Mouse (Mus musculus) liver, embryonic 15.5 days (tissue): ENCODE measurements around the gene Lax1. TPM values are rescaled to one million over a fixed set of nuclear protein-coding genes. Genes with fewer than 3 reads are reported as not detected.
"Not testable (repeated sequence)": the region's sequence is repeated elsewhere in the genome, so short reads cannot be mapped to it uniquely, and the experiment has no call there.

Experiments
- ATAC-seq: fragments of 200-750 bp; cut with Nextera tagmentation; 2 replicates; pipeline ENCODE4 v1.8.0; 2017; ENCODE audit warnings: moderate number of reproducible peaks, mild to moderate bottlenecking, moderate library complexity; ENCODE audit not compliant: insufficient read depth
- H3K27ac ChIP-seq: fragments of 300-500 bp; sonication (generic); replicated peaks from 2 replicates; pipeline ENCODE4 v1.5.1; 2015; ENCODE audit warnings: mild to moderate bottlenecking, inconsistent platforms
- H3K27me3 ChIP-seq: fragments of 300-500 bp; sonication (generic); 2 replicates; pipeline ENCODE4 v1.6.1; 2015; ENCODE audit warnings: mild to moderate bottlenecking, inconsistent platforms
- H3K36me3 ChIP-seq: fragments of 300-500 bp; sonication (generic); replicated peaks from 2 replicates; pipeline ENCODE4 v1.6.1; 2015; ENCODE audit warnings: moderate library complexity, mild to moderate bottlenecking, inconsistent platforms
- H3K4me1 ChIP-seq: fragments of 300-500 bp; sonication (generic); replicated peaks from 2 replicates; pipeline ENCODE4 v1.6.1; 2015; ENCODE audit warnings: inconsistent platforms
- H3K4me2 ChIP-seq: fragments of 300-500 bp; sonication (generic); 2 replicates; pipeline ENCODE4 v1.6.1; 2015; ENCODE audit warnings: moderate library complexity, mild to moderate bottlenecking, inconsistent platforms
- H3K4me3 ChIP-seq: fragments of 300-500 bp; sonication (generic); replicated peaks from 2 replicates; pipeline ENCODE4 v1.5.1; 2015; ENCODE audit warnings: mild to moderate bottlenecking, inconsistent platforms
- H3K9ac ChIP-seq: fragments of 300-500 bp; sonication (generic); 2 replicates; pipeline ENCODE4 v1.6.1; 2015; ENCODE audit warnings: moderate library complexity, mild to moderate bottlenecking, inconsistent platforms
- H3K9me3 ChIP-seq: fragments of 300-500 bp; sonication (generic); replicated peaks from 2 replicates; pipeline ENCODE4 v1.6.1; 2016; ENCODE audit warnings: inconsistent platforms
- WGBS: fragments of 180-500 bp; shearing (Covaris S2); methylation state at CpG from one replicate; pipeline ENCODE4 v1.1.7; 2015; ENCODE audit warnings: mixed read lengths; ENCODE audit not compliant: insufficient replicate concordance; 5-methylcytosine and 5-hydroxymethylcytosine counted together
- polyA plus RNA-seq: library from polyadenylated mRNA; unstranded; fragments of >200 nt; fragmentation: Nextera tagmentation; extraction: Ambion mirVana; gene quantifications from 2 replicates; pipeline ENCODE4 v1.2.1, GENCODE M21; 2015

Lax1 gene
- polyA plus RNA-seq, 1 experiment from 2014 or later: 0.58 TPM

DNA sequence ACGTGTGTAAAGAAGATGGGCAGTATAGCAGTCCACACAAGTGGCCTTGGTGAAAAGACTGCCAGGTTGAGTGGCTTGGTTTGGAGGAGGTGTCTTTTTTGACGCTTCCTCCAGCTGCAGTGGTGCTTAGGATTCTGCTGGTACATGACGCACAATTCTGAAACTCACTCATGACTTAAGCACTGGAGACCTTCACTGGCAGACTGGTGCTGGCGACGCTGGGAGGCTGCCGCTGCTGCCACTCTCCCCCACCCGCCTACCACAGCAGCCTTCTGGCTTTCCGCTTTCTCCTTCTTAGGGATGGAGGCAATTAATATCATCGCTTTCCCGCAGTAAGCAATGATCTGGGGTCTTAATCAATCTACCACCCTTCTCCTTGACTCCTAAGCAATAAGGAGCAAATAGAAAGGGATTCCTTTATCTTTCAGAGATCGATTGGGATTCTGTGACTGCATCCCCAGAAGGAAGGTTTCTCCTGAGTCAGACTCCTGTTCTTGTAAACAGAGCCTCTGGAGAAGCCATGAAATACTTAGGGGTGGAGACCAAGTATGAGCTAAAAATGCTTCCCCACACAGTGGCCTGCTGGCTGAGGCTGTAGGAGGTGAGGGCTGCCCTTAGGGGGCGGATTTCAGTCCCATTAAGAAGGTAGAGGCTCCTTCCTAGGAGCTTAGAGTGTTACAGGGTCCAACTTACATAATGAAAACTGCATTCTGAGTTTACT is 22.5 kb upstream of the Lax1 start:
- H3K4me3 ChIP-seq: no peak overlapping the region
- 0 out of 2 replicates have a peak overlapping the region, but pooled peaks have one; percentile 3 for H3K4me2 ChIP-seq
- H3K9ac ChIP-seq: no peak overlapping the region; the same call in 1 of the 2 replicates
- no peaks in the 10 kb centered on the region for H3K9me3 ChIP-seq
- 81% methylated on average over 12 of the region's 12 CpGs for WGBS
- peak overlapping the region; percentile 73 for H3K27ac ChIP-seq
- H3K27me3 ChIP-seq: no peaks in the 10 kb centered on the region
- H3K4me1 ChIP-seq: peaks cover 29% of the 10 kb centered on the region
- H3K36me3 ChIP-seq: peaks cover 100% of the 10 kb centered on the region
- no peak; the same call in 1 of the 2 replicates for ATAC-seq

DNA sequence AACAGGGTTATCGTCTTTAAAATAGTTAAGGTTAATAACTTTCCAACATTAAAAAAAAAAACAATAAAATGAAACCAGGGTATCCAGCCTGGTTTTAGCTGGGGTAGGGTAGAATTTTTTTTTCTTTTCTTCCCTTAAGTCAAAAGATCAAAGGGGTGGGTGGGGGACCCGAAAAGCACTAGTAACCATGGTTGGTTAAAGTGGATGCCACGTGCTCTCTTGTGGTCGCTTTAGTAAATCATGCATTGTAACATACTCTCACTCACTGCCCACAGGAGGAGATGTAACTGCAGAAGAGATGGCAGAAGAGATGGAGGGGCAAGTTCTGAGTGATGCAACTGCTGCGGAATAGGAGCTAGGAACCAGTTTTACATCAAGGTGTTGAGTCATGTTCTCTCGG is 21.5 kb upstream of the Lax1 start:
- no peak overlapping the region for H3K4me3 ChIP-seq

DNA sequence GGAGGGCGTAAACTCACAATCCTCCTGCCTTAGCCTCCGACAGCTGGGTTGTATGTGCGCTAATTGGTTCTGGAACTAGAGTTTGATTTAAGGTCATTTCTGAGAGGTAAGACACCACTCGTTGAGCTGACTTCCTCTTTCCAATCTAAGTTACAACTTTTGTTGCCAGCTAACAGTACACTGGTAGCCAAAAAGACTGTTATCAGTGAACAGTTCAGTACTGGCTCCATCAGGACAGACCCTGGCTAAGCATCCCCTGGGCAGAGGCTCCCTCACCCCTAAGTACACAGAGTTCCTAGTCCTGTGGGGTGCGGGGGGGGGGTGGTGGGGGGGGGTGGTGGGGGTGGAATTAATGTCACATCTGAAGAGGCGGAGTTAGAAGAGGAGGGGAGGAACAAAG is 21.0 kb upstream of the Lax1 start:
- H3K9me3 ChIP-seq: no peaks in the 10 kb centered on the region
- WGBS: 62% methylated on average over 6 of the region's 6 CpGs
- H3K27ac ChIP-seq: no peak overlapping the region; the same call in 1 of the 2 replicates
- ATAC-seq: no peak
- H3K4me3 ChIP-seq: no peak overlapping the region
- no peak overlapping the region for H3K4me2 ChIP-seq
- H3K36me3 ChIP-seq: peaks cover 100% of the 10 kb centered on the region
- H3K4me1 ChIP-seq: peaks cover 33% of the 10 kb centered on the region
- H3K9ac ChIP-seq: no peak overlapping the region
- no peaks in the 10 kb centered on the region for H3K27me3 ChIP-seq

More for the DNA sequence above, 21.5 kb upstream of the Lax1 start:
- Histone ChIP-seq H3K4me1 (peaks cover 33% of the 10 kb centered on the region), H3K36me3 (peaks cover 100% of the 10 kb centered on the region), H3K27ac (no peak overlapping the region), H3K9me3 (no peaks in the 10 kb centered on the region), H3K9ac (no peak overlapping the region), H3K4me2 (no peak overlapping the region), H3K27me3 (no peaks in the 10 kb centered on the region)
- WGBS: 77% methylated on average over 6 of the region's 6 CpGs
- no peak for ATAC-seq

DNA sequence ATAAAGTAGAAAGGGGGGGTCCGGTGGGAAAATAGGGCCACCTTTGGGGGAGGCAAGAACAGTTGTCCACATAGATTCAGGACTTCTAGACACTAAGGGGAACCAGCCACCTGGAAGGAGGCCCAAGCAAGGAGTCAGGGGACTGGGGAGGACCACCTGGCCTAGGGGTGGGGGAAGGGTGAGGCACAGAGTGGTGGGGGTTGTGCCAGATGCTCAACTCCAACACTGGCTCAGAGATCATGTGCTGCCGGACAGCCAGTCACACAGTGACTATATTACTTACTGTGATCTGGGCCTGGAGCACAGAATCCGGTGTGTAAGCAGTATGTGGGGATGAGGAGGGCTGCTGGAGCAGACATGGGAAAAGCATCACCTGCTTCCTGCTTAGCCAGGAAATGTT is 19.4 kb upstream of the Lax1 start:
- WGBS: 91% methylated on average over 3 of the region's 3 CpGs
- Histone ChIP-seq H3K9me3 (no peaks in the 10 kb centered on the region), H3K4me3 (no peak overlapping the region), H3K9ac (no peak overlapping the region), H3K4me2 (no peak overlapping the region), H3K4me1 (peaks cover 32% of the 10 kb centered on the region), H3K36me3 (peaks cover 100% of the 10 kb centered on the region), H3K27ac (no peak overlapping the region), H3K27me3 (no peaks in the 10 kb centered on the region)
- ATAC-seq: no peak

DNA sequence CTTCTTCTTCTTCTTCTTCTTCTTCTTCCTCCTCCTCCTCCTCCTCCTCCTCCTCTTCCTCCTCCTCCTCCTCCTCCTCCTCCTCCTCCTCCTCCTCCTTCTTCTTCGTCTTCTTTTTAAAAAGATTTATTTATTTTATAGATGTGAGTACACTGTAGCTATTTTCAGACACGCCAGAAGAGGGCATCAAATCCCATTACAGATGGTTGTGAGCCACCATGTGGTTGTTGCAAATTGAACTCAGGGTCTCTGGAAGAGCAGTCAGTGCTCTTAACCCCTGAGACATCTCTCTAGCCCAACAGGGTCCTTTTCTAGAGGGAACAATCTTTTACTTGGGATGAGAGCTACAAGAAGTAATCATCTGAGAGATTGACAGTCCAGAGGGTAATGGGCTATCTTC is 11.9 kb upstream of the Lax1 start:
- not testable (repeated sequence) for H3K9ac ChIP-seq, H3K4me1 ChIP-seq, ATAC-seq, H3K27ac ChIP-seq, H3K4me3 ChIP-seq, H3K4me2 ChIP-seq, H3K9me3 ChIP-seq, H3K27me3 ChIP-seq
- H3K36me3 ChIP-seq: peaks cover 72% of the 10 kb centered on the region
- 22% methylated on average over 1 of the region's 2 CpGs for WGBS

DNA sequence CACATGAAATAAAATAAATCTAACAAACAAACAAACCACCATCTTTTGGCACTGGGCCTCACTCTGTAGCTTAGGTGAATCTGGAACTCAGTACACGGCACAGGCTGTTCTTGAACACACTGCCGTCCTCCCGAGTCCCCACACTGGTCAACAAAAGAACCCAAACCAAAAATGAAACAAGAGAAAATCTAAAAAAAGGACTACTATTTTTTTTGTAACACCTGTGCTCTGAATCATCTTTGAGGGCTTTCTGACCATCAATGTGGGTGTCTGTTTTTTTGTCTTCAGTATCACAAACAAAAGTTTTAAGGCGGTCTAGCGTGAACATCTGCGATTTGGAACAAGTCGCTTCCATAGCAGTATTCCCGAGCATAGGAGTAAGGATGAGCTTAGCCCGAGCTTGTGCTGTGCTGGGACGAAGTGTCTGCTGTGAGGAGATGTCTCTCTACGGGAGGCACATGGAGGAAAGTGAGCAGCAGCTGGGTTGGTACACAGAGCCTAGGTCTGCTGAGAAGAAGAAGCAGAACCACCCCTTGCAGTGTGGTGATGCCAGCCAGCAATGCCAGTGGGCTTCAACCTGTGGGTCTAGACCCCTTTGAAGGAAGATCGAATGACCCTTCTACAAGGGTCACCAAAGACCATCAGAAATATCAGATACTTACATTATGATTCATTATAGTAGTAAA is 8.2 kb upstream of the Lax1 start:
- ATAC-seq: no peak
- Histone ChIP-seq H3K4me2 (no peak overlapping the region), H3K27ac (no peak overlapping the region)

DNA sequence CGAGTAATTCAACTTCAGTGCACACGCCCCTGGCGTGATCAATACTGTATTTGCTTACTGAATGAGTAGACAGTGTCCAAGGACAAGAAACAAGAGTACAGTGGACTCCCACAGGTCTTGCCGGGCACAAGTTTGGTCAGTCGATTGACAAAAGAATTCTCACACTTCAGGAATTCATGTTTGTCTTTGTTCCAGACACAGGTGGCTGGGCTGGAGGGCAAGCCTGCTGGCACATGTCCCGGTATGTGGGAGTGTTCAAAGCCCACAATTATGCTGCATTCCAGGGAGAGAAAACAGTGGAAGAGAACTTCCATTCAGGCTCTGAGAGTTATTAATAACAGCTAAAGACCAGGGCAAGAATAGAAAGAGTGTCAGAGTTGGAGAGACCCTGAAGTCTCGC is 6.0 kb upstream of the Lax1 start:
- H3K4me1 ChIP-seq: peaks cover 32% of the 10 kb centered on the region
- ATAC-seq: peak; percentile 36; the same call in 1 of the 2 replicates
- H3K27me3 ChIP-seq: no peaks in the 10 kb centered on the region
- H3K4me2 ChIP-seq: no peak overlapping the region
- peak overlapping the region; percentile 59 for H3K27ac ChIP-seq
- H3K9me3 ChIP-seq: no peaks in the 10 kb centered on the region
- no peak overlapping the region for H3K4me3 ChIP-seq
- H3K9ac ChIP-seq: no peak overlapping the region
- H3K36me3 ChIP-seq: peaks cover 17% of the 10 kb centered on the region
- 72% methylated on average over 7 of the region's 7 CpGs for WGBS

More for the DNA sequence above, 8.2 kb upstream of the Lax1 start:
- Histone ChIP-seq H3K4me1 (peaks cover 35% of the 10 kb centered on the region), H3K27me3 (no peaks in the 10 kb centered on the region), H3K4me3 (no peak overlapping the region), H3K9ac (no peak overlapping the region), H3K36me3 (peaks cover 36% of the 10 kb centered on the region), H3K9me3 (no peaks in the 10 kb centered on the region)
- 87% methylated on average over 12 of the region's 12 CpGs for WGBS

DNA sequence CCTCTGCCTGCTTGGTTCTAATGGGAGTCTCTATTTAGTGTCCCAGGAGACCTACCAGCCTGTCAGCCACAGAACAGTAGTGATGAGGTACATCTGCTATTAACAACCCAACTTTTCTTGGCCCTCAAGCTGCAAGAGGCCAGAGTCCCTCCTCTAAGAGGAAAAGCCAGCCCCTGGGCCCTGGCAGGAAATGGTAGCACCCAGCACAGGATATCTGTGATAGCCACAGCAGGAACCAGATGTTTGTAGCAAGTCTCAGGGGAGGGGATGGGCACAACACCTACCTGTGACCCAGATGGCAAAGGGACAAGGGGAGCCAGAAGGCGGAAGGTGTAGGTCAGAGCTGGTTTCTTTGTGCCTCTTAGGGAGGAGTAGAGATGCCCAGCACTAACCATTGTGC is 5.0 kb upstream of the Lax1 start:
- H3K27ac ChIP-seq: peak overlapping the region; percentile 61
- H3K9me3 ChIP-seq: no peaks in the 10 kb centered on the region
- H3K4me2 ChIP-seq: no peak overlapping the region
- no peak overlapping the region for H3K4me3 ChIP-seq
- 42% methylated on average over 1 of the region's 1 CpGs for WGBS
- no peaks in the 10 kb centered on the region for H3K27me3 ChIP-seq
- no peak overlapping the region for H3K9ac ChIP-seq
- H3K4me1 ChIP-seq: peaks cover 32% of the 10 kb centered on the region
- peaks cover 11% of the 10 kb centered on the region; the same call in 1 of the 2 replicates for H3K36me3 ChIP-seq
- no peak for ATAC-seq

DNA sequence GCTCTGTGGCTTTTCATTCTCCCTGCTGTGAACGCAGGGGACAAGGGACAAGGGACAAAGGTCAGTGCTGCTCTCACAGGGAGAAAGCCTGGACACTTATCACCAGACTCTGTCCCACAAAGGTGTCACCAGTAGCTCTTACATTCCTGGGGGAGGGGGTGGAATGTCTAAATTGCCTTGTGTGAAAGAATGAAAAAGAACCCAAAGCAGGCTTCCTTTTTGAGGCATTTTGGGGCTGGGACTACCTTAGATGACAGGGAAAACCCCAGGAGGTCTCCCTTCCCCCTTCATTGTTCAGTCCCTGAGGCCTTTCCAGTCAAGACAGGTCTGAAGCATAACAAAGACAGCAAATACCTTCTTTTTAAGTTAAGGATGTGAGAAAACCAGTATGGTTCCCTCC is 4.4 kb upstream of the Lax1 start:
- 6% methylated on average over 1 of the region's 1 CpGs for whole genome bisulfite sequencing
- H3K27ac ChIP-seq: peak overlapping the region; percentile 61
- peaks cover 32% of the 10 kb centered on the region for H3K4me1 ChIP-seq
- no peaks in the 10 kb centered on the region for H3K27me3 ChIP-seq
- H3K9ac ChIP-seq: no peak overlapping the region
- peaks cover 11% of the 10 kb centered on the region; the same call in 1 of the 2 replicates for H3K36me3 ChIP-seq
- ATAC-seq: peak; percentile 41; the same call in 1 of the 2 replicates
- no peak overlapping the region for H3K4me2 ChIP-seq
- no peaks in the 10 kb centered on the region for H3K9me3 ChIP-seq
- no peak overlapping the region for H3K4me3 ChIP-seq

DNA sequence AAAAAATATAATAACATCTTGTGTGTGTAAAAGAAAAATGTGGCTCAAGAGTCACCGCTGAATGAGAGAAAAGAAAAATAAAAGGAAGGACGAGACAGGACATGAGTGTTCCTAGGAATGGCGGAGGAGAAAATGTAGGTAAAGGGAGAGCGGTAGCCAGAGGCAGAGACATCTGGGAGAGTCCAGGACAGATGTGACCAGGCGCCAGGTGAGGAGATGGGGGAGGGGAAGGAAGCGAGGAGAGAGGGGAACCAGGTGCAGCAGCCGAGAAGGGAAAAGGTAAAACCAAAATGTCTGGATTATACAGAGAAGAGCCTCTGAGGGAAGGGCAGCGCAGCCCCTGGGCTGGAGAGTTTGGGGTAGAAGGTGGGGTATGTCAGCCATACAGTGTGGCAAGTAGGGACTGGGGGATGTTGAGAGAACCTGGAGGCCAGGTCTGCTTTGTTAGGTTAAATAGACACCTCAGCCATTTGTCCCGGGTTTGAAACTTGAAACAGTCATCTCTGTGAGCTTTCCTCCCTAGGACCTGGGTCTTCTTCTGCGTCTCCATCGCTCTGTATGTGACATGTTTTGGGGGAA is 3.7 kb upstream of the Lax1 start:
- no peaks in the 10 kb centered on the region; the same call in 1 of the 2 replicates for H3K27me3 ChIP-seq
- no peak for ATAC-seq
- peaks cover 10% of the 10 kb centered on the region; the same call in 1 of the 2 replicates for H3K36me3 ChIP-seq
- H3K27ac ChIP-seq: peak overlapping the region; percentile 61
- H3K9ac ChIP-seq: no peak overlapping the region
- 71% methylated on average over 11 of the region's 11 CpGs for WGBS
- no peak overlapping the region for H3K4me2 ChIP-seq
- H3K9me3 ChIP-seq: no peaks in the 10 kb centered on the region
- no peak overlapping the region for H3K4me3 ChIP-seq
- peaks cover 32% of the 10 kb centered on the region for H3K4me1 ChIP-seq

DNA sequence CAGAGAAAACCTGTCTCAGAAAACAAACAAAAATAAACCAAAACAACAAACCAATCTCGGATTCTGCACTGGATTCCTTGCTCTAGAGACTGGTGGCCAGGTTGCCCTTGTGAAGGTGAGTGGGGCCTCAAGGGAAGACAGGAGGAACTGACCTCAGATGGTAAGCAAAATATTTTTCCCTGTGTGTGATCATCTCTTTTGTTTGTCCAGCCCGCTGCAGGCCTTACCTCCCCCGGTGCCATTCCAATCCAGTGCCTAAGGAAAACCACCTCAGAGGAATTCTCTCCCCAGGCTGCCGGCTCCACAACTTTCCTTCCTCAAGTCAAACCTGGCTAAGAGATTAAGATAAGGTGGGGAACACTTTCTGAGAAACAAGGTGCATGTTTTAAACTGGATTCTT is 2.3 kb upstream of the Lax1 start:
- WGBS: 57% methylated on average over 4 of the region's 4 CpGs
- Histone ChIP-seq H3K4me2 (no peak overlapping the region), H3K27me3 (no peaks in the 10 kb centered on the region; the same call in 1 of the 2 replicates), H3K4me3 (no peak overlapping the region), H3K27ac (no peak overlapping the region), H3K9me3 (no peaks in the 10 kb centered on the region), H3K9ac (no peak overlapping the region), H3K4me1 (peaks cover 32% of the 10 kb centered on the region), H3K36me3 (no peaks in the 10 kb centered on the region)
- no peak for ATAC-seq
